Mouse (Mus musculus) CH12.LX (cell line): ENCODE measurements around the gene Kcnj9. TPM values are rescaled to one million over a fixed set of nuclear protein-coding genes. Genes with fewer than 3 reads are reported as not detected.

Source experiments
- DNase-seq: peaks from one replicate; pipeline ENCODE4 v3.0.0-alpha.2; 2013; ENCODE audit errors: extremely low read depth
- H3K27ac ChIP-seq: 2 replicates; pipeline ENCODE4 v1.5.1; 2012; ENCODE audit warnings: low read depth, mild to moderate bottlenecking, control low read depth, moderate library complexity; ENCODE audit not compliant: insufficient read depth
- H3K27me3 ChIP-seq: replicated peaks from 2 replicates; pipeline ENCODE3; 2012; ENCODE audit warnings: inconsistent platforms
- H3K36me3 ChIP-seq, 2 experiments: replicated peaks in 1 of 2; 2 replicates each; pipeline versions ENCODE3 to v1.6.1; 2012; ENCODE audit warnings: inconsistent platforms in 1 of 2, low read length in 1 of 2, mild to moderate bottlenecking in 1 of 2, mixed read lengths in 1 of 2, moderate library complexity in 1 of 2; ENCODE audit not compliant: control insufficient read depth in 1 of 2, insufficient read depth in 1 of 2
- H3K4me1 ChIP-seq, 2 experiments: 2 replicates each; pipeline ENCODE4 v1.6.1; 2012; ENCODE audit warnings: inconsistent platforms in 1 of 2, moderate library complexity in 1 of 2; ENCODE audit not compliant: insufficient read depth in 2 of 2, control insufficient read depth in 1 of 2
- H3K4me2 ChIP-seq: 2 replicates; pipeline ENCODE4 v1.6.1; 2012; ENCODE audit warnings: low read depth, mild to moderate bottlenecking, control low read depth; ENCODE audit not compliant: poor library complexity, insufficient read depth, severe bottlenecking
- H3K4me3 ChIP-seq, 3 experiments: fragments of 150-350 bp in 1 of 3; sonication (generic) in 1 of 3; replicated peaks in 1 of 3; 2 replicates each; pipeline versions ENCODE3 to v1.5.1; 2011 to 2012; ENCODE audit warnings: low read depth in 2 of 3, low read length in 2 of 3, mild to moderate bottlenecking in 2 of 3, moderate library complexity in 2 of 3, control low read depth in 1 of 3, improper control_type of control experiment in 1 of 3, inconsistent platforms in 1 of 3, mixed read lengths in 1 of 3; ENCODE audit not compliant: poor library complexity in 1 of 3
- H3K79me2 ChIP-seq: replicated peaks from 2 replicates; pipeline ENCODE4 v1.6.1; 2012; ENCODE audit warnings: mild to moderate bottlenecking, moderate library complexity; ENCODE audit not compliant: control insufficient read depth, poor library complexity, insufficient read depth, severe bottlenecking; ENCODE audit errors: extremely low read depth
- H3K9ac ChIP-seq: 2 replicates; pipeline ENCODE4 v1.6.1; 2012; ENCODE audit warnings: low read depth, mild to moderate bottlenecking, control low read depth, moderate library complexity; ENCODE audit not compliant: insufficient read depth
- H3K9me3 ChIP-seq: replicated peaks from 2 replicates; pipeline ENCODE3; 2012; ENCODE audit warnings: low read length, inconsistent platforms, mixed read lengths
- CTCF ChIP-seq, 2 experiments: IDR thresholded peaks in 1 of 2; conservative IDR thresholded peaks in 1 of 2; 2 replicates each; pipeline ENCODE4 v1.5.1; 2011 to 2012; ENCODE audit warnings: low read depth in 2 of 2, low read length in 2 of 2, improper control_type of control experiment in 1 of 2, inconsistent platforms in 1 of 2, mild to moderate bottlenecking in 1 of 2, moderate library complexity in 1 of 2
- E2F4 ChIP-seq: IDR thresholded peaks from 2 replicates; pipeline ENCODE4 v1.6.1; 2011; ENCODE audit warnings: low read depth, low read length, improper control_type of control experiment; ENCODE audit not compliant: insufficient replicate concordance
- GABPA ChIP-seq: IDR thresholded peaks from 2 replicates; pipeline ENCODE4 v1.6.1; 2012; ENCODE audit warnings: low read depth, low read length, improper control_type of control experiment, inconsistent platforms; ENCODE audit not compliant: insufficient replicate concordance
- JUN ChIP-seq: IDR thresholded peaks from 2 replicates; pipeline ENCODE4 v1.6.1; 2011; ENCODE audit warnings: low read depth, mild to moderate bottlenecking, low read length, improper control_type of control experiment, moderate library complexity; ENCODE audit not compliant: insufficient read depth
- JUND ChIP-seq: conservative IDR thresholded peaks from 2 replicates; pipeline ENCODE4 v1.6.1; 2011; ENCODE audit warnings: low read depth, low read length, improper control_type of control experiment
- MAFK ChIP-seq: IDR thresholded peaks from 2 replicates; pipeline ENCODE4 v1.6.1; 2011; ENCODE audit warnings: low read length, improper control_type of control experiment; ENCODE audit not compliant: insufficient replicate concordance
- MEF2A ChIP-seq: IDR thresholded peaks from 2 replicates; pipeline ENCODE4 v1.6.1; 2014; ENCODE audit warnings: low read depth, mild to moderate bottlenecking, inconsistent platforms, low read length, improper control_type of control experiment, borderline replicate concordance
- NELFE ChIP-seq: IDR thresholded peaks from 2 replicates; pipeline ENCODE4 v1.6.1; 2011; ENCODE audit warnings: low read depth, low read length, improper control_type of control experiment
- NRF1 ChIP-seq: IDR thresholded peaks from 2 replicates; pipeline ENCODE4 v1.6.1; 2014; ENCODE audit warnings: low read depth, mild to moderate bottlenecking, inconsistent platforms, low read length, improper control_type of control experiment, moderate library complexity
- RAD21 ChIP-seq: IDR thresholded peaks from 2 replicates; pipeline ENCODE4 v1.6.1; 2011; ENCODE audit warnings: low read depth, mild to moderate bottlenecking, low read length, improper control_type of control experiment, moderate library complexity
- SMC3 ChIP-seq: IDR thresholded peaks from 2 replicates; pipeline ENCODE4 v1.6.1; 2011; ENCODE audit warnings: low read depth, low read length, improper control_type of control experiment
- UBTF ChIP-seq: IDR thresholded peaks from 2 replicates; pipeline ENCODE4 v1.6.1; 2012; ENCODE audit warnings: low read depth, mild to moderate bottlenecking, inconsistent platforms, low read length, improper control_type of control experiment, moderate library complexity
- USF2 ChIP-seq: conservative IDR thresholded peaks from 2 replicates; pipeline ENCODE4 v1.6.1; 2011; ENCODE audit warnings: low read depth, low read length, improper control_type of control experiment
- ZMIZ1 ChIP-seq: IDR thresholded peaks from 2 replicates; pipeline ENCODE4 v1.6.1; 2012; ENCODE audit warnings: low read depth, mild to moderate bottlenecking, inconsistent platforms, low read length, improper control_type of control experiment
- dilution Hi-C: fragments of 300-500 bp; cut with MboI; formaldehyde crosslinking; loops from 2 replicates; pipeline ENCODE4 v1.14.3; 2020; ENCODE audit warnings: low sequenced_read_pairs; ENCODE audit not compliant: extremely low pct_unique_long_range_greater_than_20kb, extremely low pct_ligation_motif_present
- in situ Hi-C: fragments of 300-500 bp; cut with MboI; formaldehyde crosslinking; loops from 3 replicates; pipeline ENCODE4 v1.14.3; 2019; ENCODE audit warnings: low sequenced_read_pairs, low pct_ligation_motif_present, low pct_unique_long_range_greater_than_20kb, mixed read lengths
- polyA plus RNA-seq: library from polyadenylated mRNA; unstranded; fragments of >175 nt; gene quantifications from 2 replicates; pipeline ENCODE4 v1.2.1, GENCODE M21; 2012; ENCODE audit warnings: low read depth; ENCODE audit not compliant: insufficient read length
- total RNA-seq, 2 experiments: library from RNA; depleted of rRNA; stranded (reverse); fragments of 300-350 nt in 1 of 2; fragments of >200 nt in 1 of 2; gene quantifications; 2 replicates each; pipeline ENCODE4 v1.2.3; 2012 to 2014

Kcnj9 gene
- total and polyA plus RNA-seq, 3 experiments = 0.04 to 0.10 TPM; not detected in 1

DNA sequence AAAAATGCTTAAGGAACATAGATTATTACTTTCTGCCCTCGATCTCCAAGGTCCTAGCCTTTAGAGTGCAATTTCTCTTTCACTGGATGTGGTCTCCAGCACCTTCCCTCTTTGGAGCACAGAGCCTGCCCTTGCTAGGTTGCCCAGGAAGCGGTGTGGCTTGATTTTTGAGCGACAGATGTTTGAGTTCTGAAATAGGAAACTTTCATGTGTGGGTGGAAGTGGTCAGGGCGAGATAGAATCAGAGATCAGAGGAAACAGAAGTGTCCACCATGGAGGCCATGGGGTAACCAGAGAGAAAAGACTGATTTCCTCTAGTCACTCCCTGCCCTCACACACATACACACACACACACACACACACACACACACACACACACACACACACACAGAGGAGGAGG is 22.9 kb downstream of the Kcnj9 start:
- peak; percentile 19 for DNase-seq
- in situ Hi-C loops = loop anchor here (25.0 kb wide), 2 partner anchors 269 to 494 kb away; partner anchors contain the start of gene Vangl2
- Histone ChIP-seq H3K9me3 (no peaks in the 10 kb centered on the region), H3K27me3 (no peaks in the 10 kb centered on the region), H3K9ac (no peak overlapping the region), H3K27ac (no peak overlapping the region), H3K4me3 (no peak overlapping the region), H3K4me1 (peaks cover 20 to 60% of the 10 kb centered on the region in 2 experiments), H3K4me2 (0 out of 2 replicates have a peak overlapping the region, but pooled peaks have one; percentile 1), H3K36me3 (no peaks in the 10 kb centered on the region), H3K79me2 (no peaks in the 10 kb centered on the region)
- dilution Hi-C loops = no loop called here
- TF ChIP-seq GABPA = no peak
- TF ChIP-seq UBTF = no peak
- no peak for TF ChIP-seq NRF1
- TF ChIP-seq ZMIZ1 = no peak
- no peak for TF ChIP-seq JUND
- TF ChIP-seq E2F4 = no peak
- no peak for TF ChIP-seq MAFK
- TF ChIP-seq USF2 = no peak
- TF ChIP-seq JUN = no peak
- no peak for TF ChIP-seq NELFE
- TF ChIP-seq MEF2A = no peak

DNA sequence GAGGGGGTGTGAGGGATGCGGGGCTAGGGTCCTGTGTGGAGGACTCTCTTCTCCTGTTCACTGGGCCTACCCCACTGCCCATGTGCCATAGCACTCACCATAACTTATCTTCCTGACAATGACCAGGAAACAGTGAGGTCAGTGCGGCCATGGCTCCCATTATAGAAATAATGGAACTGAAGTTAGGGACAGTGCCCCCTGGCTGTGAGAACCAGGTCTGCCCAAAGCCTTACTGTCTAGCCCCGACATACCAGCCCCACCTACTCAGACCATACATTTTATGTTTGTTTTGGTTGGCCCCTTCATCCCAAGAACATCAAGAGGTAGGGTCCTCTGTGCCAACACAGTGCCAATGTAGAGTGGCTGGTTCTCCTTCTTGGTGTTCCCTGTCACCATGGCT is 23.5 kb downstream of the Kcnj9 start:
- peak overlapping the region; percentile 18; the same call in 1 of the 2 replicates for H3K4me2 ChIP-seq
- in situ Hi-C loops = loop anchor here (25.0 kb wide), 2 partner anchors 268 to 493 kb away; partner anchors contain the start of gene Vangl2

More for the DNA sequence above, 23.5 kb downstream of the Kcnj9 start:
- H3K27me3 ChIP-seq = no peaks in the 10 kb centered on the region
- H3K79me2 ChIP-seq = no peaks in the 10 kb centered on the region
- H3K9ac ChIP-seq = no peak overlapping the region
- dilution Hi-C loops = no loop called here
- H3K4me1 ChIP-seq = peaks cover 20 to 55% of the 10 kb centered on the region in 2 experiments
- no peaks in the 10 kb centered on the region for H3K36me3 ChIP-seq
- TF ChIP-seq SMC3 (peak; percentile 55), RAD21 (peak; percentile 12), GABPA (no peak), CTCF (conservative IDR thresholded peaks at IDR 0.05 in 1 of 2, IDR thresholded peaks at IDR 0.05 in 1 of 2; ENCODE audit: low read depth in 2 of 2, low read length in 2 of 2) (peak; percentile 21 to 66; a peak in 2 of 4 replicates)
- TF ChIP-seq, all 38 proteins: peak for 3
- Histone ChIP-seq H3K4me3 (no peak overlapping the region), H3K27ac (no peak overlapping the region), H3K9me3 (no peaks in the 10 kb centered on the region)
- DNase-seq = peak; percentile 35
